Mouse (Mus musculus): ENCODE measurements around the gene Nlgn2.

DNA sequence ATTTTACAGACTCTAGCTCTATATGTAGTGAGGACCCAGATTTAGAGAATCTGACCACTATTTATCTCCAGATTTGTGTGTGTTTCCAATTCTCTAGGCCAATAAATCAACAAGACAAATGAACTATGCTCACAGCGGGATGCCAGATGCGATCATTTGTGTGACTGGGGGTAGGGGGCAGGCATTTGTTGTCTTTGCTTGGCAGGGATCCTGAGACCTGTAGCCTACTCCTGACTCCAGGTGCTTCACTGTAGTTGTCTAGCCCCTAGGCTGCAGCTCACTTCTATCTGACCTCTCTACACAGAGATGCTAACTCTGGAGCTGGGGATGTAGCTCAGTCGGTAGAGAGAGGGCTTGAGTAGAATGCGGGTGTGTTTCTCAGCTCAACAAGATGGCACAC is 55.8 kb downstream of the Nlgn2 start:
- no peak for TF ChIP-seq EP300 (optimal IDR thresholded peaks at IDR 0.05)
- TF ChIP-seq CTCF (IDR thresholded peaks at IDR 0.05; ENCODE audit: low read depth): no peak
